Mouse (Mus musculus) ES-Bruce4 (cell line): ENCODE results near the gene Tcte2. TPM values are rescaled to one million over a fixed set of nuclear protein-coding genes. Genes with fewer than 3 reads are reported as not detected.
"Not testable (repeated sequence)": the region's sequence is repeated elsewhere in the genome, so short reads cannot be mapped to it uniquely, and the experiment has no call there.

Experiments
- H3K27ac ChIP-seq: 2 replicates; pipeline ENCODE4 v1.5.1; 2012; ENCODE audit warnings: low read length, inconsistent platforms; ENCODE audit not compliant: insufficient read depth
- H3K27me3 ChIP-seq: 2 replicates; pipeline ENCODE4 v1.6.1; 2012; ENCODE audit warnings: mild to moderate bottlenecking, low read length, inconsistent platforms; ENCODE audit not compliant: control insufficient read depth, poor library complexity, insufficient read depth, severe bottlenecking
- H3K36me3 ChIP-seq: 2 replicates; pipeline ENCODE4 v1.6.1; 2012; ENCODE audit warnings: inconsistent platforms, mild to moderate bottlenecking, low read length, moderate library complexity; ENCODE audit not compliant: control insufficient read depth, poor library complexity, insufficient read depth, severe bottlenecking
- H3K4me1 ChIP-seq: one replicate; pipeline ENCODE4 v1.8.1; 2011; ENCODE audit warnings: low read length; ENCODE audit not compliant: control insufficient read depth, insufficient read depth
- H3K4me3 ChIP-seq: 2 replicates; pipeline ENCODE4 v1.5.1; 2011; ENCODE audit warnings: low read depth, mild to moderate bottlenecking, low read length
- H3K9ac ChIP-seq: 2 replicates; pipeline ENCODE4 v1.6.1; 2012; ENCODE audit warnings: low read depth, mild to moderate bottlenecking, inconsistent platforms; ENCODE audit not compliant: poor library complexity, severe bottlenecking
- H3K9me3 ChIP-seq: replicated peaks from 2 replicates; pipeline ENCODE4 v1.6.1; 2012; ENCODE audit warnings: mild to moderate bottlenecking, low read length, inconsistent platforms; ENCODE audit not compliant: control insufficient read depth, poor library complexity, insufficient read depth, severe bottlenecking
- CTCF ChIP-seq: IDR thresholded peaks from one replicate; pipeline ENCODE4 v1.8.1; 2011; ENCODE audit warnings: low read depth, low read length
- EP300 ChIP-seq: IDR thresholded peaks from 2 replicates; pipeline ENCODE4 v1.6.1; 2011; ENCODE audit warnings: low read depth, low read length; ENCODE audit not compliant: insufficient read depth
- POLR2A ChIP-seq: IDR thresholded peaks from one replicate; pipeline ENCODE4 v1.8.1; 2011; ENCODE audit warnings: low read length; ENCODE audit not compliant: insufficient read depth
- polyA plus RNA-seq: library from polyadenylated mRNA; stranded (reverse); fragments of >200 nt; gene quantifications from 2 replicates; pipeline ENCODE4 v1.2.4, GENCODE M21; 2011; ENCODE audit warnings: low read depth; ENCODE audit not compliant: missing spikeins, insufficient read depth, insufficient read length

Gene Tcte2
- polyA plus RNA-seq, 1 experiment: 8.2 TPM

DNA sequence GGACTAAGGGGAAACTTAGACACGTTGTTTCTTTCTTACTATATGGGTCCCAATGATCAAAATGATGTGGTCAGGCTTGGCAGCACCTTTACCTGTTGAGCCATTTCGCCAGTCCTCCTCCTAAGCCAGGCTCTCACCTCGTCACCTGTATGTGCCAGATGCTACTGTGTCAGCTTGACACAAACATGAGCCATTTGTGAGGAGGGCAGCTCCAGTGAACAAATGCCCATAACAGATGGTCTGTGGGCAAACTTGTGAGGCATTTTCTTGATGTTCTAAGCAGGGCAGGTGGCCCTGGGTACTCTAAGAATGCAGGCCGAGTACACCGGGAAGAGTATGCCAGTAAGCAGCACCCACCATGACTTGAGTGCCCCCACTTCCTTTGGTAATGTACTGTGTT is 20.3 kb upstream of the Tcte2 start:
- H3K9ac ChIP-seq: no peak overlapping the region
- H3K36me3 ChIP-seq: no peaks in the 10 kb centered on the region
- H3K9me3 ChIP-seq: no peaks in the 10 kb centered on the region
- H3K27ac ChIP-seq: no peak overlapping the region
- no peak overlapping the region for H3K4me3 ChIP-seq
- no peaks in the 10 kb centered on the region for H3K4me1 ChIP-seq
- no peaks in the 10 kb centered on the region for H3K27me3 ChIP-seq
- TF ChIP-seq POLR2A: no peak
- no peak for TF ChIP-seq CTCF
- TF ChIP-seq EP300: no peak

- Histone ChIP-seq H3K9me3 (no peaks in the 10 kb centered on the region), H3K27ac (no peak overlapping the region), H3K4me1 (no peaks in the 10 kb centered on the region), H3K27me3 (no peaks in the 10 kb centered on the region), H3K4me3 (no peak overlapping the region), H3K36me3 (no peaks in the 10 kb centered on the region), H3K9ac (no peak overlapping the region)
- no peak for TF ChIP-seq POLR2A
- no peak for TF ChIP-seq CTCF
- no peak for TF ChIP-seq EP300
Measured at GRCm38 (mm10) chr17:13778865-13779264, 17.2 kb upstream of the Tcte2 start.

DNA sequence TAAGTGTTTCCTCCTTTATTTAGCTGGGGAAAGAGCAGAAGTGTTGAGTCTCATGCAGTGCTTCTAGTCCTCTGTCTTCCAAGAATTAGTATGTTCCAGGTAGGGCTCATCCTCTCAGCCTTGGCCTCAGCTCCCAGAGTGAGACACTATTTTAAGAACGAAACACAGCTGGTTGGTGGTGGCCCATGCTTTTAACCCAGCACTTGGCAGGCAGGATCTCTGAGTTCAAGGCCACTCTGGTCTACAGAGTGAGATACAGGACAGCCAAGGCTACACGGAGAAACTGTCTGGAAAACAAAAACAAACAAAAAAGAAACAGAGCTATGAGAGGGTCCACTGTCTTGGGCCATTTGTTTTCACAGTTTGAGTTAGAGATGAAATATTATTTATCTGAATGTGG is 16.1 kb upstream of the Tcte2 start:
- TF ChIP-seq EP300 (no peak), POLR2A (no peak), CTCF (no peak)
- Histone ChIP-seq H3K4me3 (no peak overlapping the region), H3K9ac (no peak overlapping the region), H3K36me3 (no peaks in the 10 kb centered on the region), H3K4me1 (no peaks in the 10 kb centered on the region), H3K9me3 (no peaks in the 10 kb centered on the region), H3K27me3 (no peaks in the 10 kb centered on the region), H3K27ac (no peak overlapping the region)

- no peaks in the 10 kb centered on the region for H3K9me3 ChIP-seq
Measured at GRCm38 (mm10) chr17:13769256-13769655, 7.6 kb upstream of the Tcte2 start.

GRCm38 (mm10) chr17:13768531-13768930 is 6.9 kb upstream of the Tcte2 start:
- Histone ChIP-seq H3K4me1 (no peaks in the 10 kb centered on the region), H3K9me3 (no peaks in the 10 kb centered on the region), H3K27me3 (no peaks in the 10 kb centered on the region), H3K4me3 (no peak overlapping the region), H3K36me3 (no peaks in the 10 kb centered on the region; the same call in 1 of the 2 replicates), H3K9ac (no peak overlapping the region), H3K27ac (no peak overlapping the region)
- TF ChIP-seq POLR2A (no peak), CTCF (no peak), EP300 (no peak)

More at GRCm38 (mm10) chr17:13769256-13769655, 7.6 kb upstream of the Tcte2 start:
- Histone ChIP-seq H3K4me3 (no peak overlapping the region), H3K27ac (no peak overlapping the region), H3K9ac (no peak overlapping the region), H3K36me3 (no peaks in the 10 kb centered on the region; the same call in 1 of the 2 replicates), H3K27me3 (no peaks in the 10 kb centered on the region), H3K4me1 (no peaks in the 10 kb centered on the region)
- TF ChIP-seq EP300 (no peak), CTCF (peak; percentile 14)

DNA sequence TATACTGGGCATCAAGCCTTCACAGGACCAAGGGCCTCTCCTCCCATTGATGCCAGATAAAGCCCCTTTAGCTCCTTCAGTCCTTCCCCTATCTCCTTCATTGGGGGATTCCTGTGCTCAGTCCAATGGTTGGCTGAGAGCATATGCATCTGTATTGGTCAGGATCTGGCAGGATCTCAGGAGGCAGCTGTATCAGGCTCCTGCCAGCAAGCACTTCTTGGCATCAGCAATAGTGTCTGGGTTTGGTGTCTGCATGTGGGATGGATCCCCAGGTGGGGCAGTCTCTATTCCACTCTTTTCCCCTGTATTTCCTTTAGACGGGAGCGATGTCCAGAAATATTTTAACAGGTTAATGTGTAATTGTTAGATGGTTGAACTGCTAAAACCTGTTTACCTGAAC is 3.3 kb upstream of the Tcte2 start:
- H3K4me3 ChIP-seq, H3K9me3 ChIP-seq, H3K9ac ChIP-seq, H3K27me3 ChIP-seq, H3K4me1 ChIP-seq, H3K36me3 ChIP-seq, H3K27ac ChIP-seq: not testable (repeated sequence)
